Mouse (Mus musculus): ENCODE data around the gene Zfp956. TPM values are rescaled to one million over a fixed set of nuclear protein-coding genes. Genes with fewer than 3 reads are reported as not detected.

The Zfp956 gene
- total RNA-seq (2017) = 5.6 to 8.3 TPM (median 7.9 TPM) in 3 replicates

DNA sequence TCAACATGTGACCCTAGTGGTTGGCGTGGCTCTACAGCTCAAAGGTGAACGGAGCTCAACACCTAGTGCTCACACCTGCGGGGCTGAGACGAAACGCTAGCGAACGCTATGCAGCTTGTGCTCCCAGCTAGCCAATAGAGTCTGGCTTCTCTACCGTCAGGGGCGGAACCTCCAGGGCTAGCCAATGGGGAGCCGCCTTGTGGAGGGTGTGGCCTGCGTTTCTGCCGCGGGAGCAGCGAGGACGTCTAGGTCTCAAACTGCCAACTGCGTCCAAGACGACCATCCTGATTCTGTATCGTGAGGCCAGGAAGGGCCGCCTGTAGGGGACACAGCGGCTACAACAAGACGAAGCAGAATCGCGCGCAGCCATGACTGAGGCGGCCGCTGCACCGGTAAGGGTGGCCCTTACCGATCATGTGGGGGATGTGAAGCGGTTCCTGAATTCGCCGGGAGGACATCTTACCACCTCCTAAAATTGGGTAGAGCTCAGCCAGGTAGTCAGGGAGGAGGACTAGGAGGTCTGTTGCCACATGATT is at the start of gene Zfp956:
Zfp956 (plus strand) TSS at position 200 of the 536 bp plus-strand sequence.
- peak; percentile 98 for ATAC-seq (replicated peaks; ENCODE audit: insufficient number of reproducible peaks, low FRiP score, low TSS enrichment, poor library complexity, severe bottlenecking)

GRCm38 (mm10) chr6:47903587-47903986 is 49.6 kb upstream of the Zfp956 start:
- ATAC-seq (replicated peaks; ENCODE audit: insufficient number of reproducible peaks, low FRiP score, low TSS enrichment, poor library complexity, severe bottlenecking) = no peak

GRCm38 (mm10) chr6:47904361-47904760 is 48.8 kb upstream of the Zfp956 start:
- ATAC-seq (replicated peaks; ENCODE audit: insufficient number of reproducible peaks, low FRiP score, low TSS enrichment, poor library complexity, severe bottlenecking) = no peak

DNA sequence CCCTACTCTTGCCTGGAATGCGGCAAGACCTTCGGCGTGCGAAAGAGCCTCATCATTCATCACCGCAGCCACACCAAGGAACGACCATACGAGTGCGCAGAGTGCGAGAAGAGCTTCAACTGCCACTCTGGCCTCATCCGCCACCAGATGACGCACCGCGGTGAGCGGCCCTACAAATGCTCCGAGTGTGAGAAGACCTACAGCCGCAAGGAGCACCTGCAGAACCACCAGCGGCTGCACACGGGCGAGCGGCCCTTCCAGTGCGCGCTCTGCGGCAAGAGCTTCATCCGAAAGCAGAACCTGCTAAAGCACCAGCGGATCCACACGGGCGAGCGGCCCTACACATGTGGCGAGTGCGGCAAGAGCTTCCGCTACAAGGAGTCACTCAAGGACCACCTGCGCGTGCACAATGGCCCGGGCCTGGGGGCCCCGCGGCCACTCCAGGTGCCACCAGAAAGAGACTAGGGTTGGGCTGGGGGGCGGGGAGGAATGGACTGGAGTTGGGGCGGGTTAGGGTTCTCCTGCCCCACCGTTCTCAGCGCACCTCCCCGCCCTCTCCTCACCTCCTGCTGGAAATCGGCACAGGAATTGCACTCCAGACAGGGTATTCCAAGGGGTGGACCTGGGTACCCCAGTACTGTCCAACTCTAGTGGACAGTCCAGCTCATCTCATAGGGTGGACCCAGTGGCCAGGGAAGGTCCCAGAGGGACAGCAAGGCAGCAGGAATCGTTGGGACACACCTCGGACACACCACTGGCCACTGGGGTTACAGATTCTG is 48.1 kb upstream of the Zfp956 start:
- ATAC-seq (replicated peaks; ENCODE audit: insufficient number of reproducible peaks, low FRiP score, low TSS enrichment, poor library complexity, severe bottlenecking) = no peak

GRCm38 (mm10) chr6:47906326-47906725 is 46.9 kb upstream of the Zfp956 start:
- no peak for ATAC-seq (replicated peaks; ENCODE audit: insufficient number of reproducible peaks, low FRiP score, low TSS enrichment, poor library complexity, severe bottlenecking)

DNA sequence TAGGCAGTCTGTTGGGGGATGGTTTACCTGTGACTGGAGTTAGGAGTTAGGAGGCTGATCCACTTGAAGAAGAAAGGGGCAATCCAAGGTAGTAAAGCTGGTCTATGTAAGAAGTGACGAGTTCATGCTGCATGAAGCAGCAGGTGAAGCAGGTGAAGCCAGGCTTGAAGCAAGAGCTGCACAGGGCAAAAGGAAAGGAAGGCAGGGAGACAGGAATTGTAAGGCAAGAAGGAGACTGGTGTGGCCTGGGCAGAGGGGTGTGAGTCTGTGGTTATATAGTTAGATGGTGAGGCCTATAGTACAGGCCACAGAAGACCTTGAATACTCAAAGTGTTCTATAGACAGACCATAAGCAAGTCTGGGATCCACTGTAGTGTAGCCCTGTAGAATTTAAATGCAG is 44.2 kb upstream of the Zfp956 start:
- ATAC-seq (replicated peaks; ENCODE audit: insufficient number of reproducible peaks, low FRiP score, low TSS enrichment, poor library complexity, severe bottlenecking) = no peak

DNA sequence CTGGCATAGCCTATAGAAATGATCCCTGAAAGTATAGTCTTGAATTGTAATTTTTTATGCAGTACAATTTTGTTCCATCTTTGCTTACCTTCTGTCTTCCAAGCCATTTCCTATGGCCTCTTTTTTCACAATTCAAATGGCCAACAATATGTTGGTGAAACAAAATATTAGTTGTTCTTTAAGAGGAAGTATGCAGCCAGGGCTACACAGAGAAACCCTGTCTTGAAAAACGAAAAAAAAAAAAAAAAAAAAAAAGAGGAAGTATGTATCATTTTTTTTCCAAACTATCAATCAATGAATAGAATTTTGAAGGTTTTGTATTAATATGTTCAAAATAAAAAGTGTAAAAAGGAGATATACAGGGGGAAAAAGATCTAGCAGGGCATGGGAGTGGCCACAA is 41.5 kb upstream of the Zfp956 start:
- ATAC-seq (replicated peaks; ENCODE audit: insufficient number of reproducible peaks, low FRiP score, low TSS enrichment, poor library complexity, severe bottlenecking) = no peak

DNA sequence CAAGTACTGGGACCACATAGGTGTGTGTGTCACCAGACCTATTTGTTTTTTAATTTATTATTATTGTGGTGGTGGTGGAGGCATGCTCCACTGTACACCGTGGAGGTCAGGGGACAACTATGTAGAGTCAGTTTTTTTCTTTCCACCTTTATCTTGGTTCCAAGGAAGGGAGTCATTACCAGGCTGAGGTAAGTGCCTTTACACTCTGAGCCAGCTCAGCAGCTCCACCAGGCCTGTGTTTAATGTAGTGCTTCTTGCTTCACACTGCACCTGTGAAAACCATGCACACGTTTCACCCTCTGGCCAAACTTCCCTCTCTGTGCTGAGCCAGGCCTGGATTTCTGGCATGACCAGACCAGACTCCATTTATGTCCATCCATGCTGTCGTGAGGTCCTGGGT is 40.2 kb upstream of the Zfp956 start:
- ATAC-seq (replicated peaks; ENCODE audit: insufficient number of reproducible peaks, low FRiP score, low TSS enrichment, poor library complexity, severe bottlenecking) = no peak

DNA sequence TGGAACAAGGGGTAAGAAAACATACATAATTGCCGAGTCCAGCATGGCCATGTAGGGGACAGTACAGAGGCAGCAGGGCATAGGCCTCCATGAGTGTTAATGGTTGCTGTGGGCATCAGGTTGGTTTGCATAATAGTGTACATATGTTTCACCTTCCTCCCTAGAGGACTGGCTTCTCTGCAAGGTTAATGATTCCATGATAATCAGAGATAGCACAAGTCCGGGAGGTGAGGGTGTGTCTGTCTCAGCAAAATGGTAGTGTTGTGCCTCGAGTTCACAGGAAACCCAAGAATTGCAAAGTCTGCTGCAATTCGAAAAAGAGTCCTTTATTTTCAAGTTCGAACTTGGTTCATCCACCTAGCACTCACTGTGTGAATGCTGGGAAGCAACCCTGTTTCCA is 36.1 kb upstream of the Zfp956 start:
- no peak for ATAC-seq (replicated peaks; ENCODE audit: insufficient number of reproducible peaks, low FRiP score, low TSS enrichment, poor library complexity, severe bottlenecking)

GRCm38 (mm10) chr6:47918768-47919274 is 34.4 kb upstream of the Zfp956 start:
- no peak for ATAC-seq (replicated peaks; ENCODE audit: insufficient number of reproducible peaks, low FRiP score, low TSS enrichment, poor library complexity, severe bottlenecking)

- ATAC-seq (replicated peaks; ENCODE audit: insufficient number of reproducible peaks, low FRiP score, low TSS enrichment, poor library complexity, severe bottlenecking) = no peak
Observed at GRCm38 (mm10) chr6:47919646-47920446, 33.3 kb upstream of the Zfp956 start.

GRCm38 (mm10) chr6:47920447-47921340 is 32.5 kb upstream of the Zfp956 start, which contains the start of gene Zfp212:
TSS of gene Zfp212 (plus strand) at chr6:47920476.
- ATAC-seq (replicated peaks; ENCODE audit: insufficient number of reproducible peaks, low FRiP score, low TSS enrichment, poor library complexity, severe bottlenecking) = peak; percentile 92

DNA sequence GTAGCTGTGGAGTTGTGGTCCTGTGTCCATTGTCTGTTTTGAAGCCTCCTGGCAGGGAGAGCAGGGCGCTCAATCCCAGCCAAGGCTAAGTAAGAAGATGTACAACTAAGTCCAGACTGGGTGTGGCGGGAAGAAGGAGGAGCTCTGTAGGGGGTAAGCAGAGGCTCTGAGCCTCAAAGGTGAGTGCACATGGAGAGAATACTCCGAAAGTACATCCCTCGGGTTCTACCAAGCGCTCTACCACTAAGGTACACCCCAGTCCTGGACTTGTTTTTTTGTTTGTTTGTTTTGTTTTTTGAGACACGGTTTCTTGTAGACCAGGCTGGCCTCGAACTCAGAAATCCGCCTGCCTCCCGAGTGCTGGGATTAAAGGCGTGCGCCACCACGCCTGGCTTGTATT is 10.7 kb upstream of the Zfp956 start:
- no peak for ATAC-seq (replicated peaks; ENCODE audit: insufficient number of reproducible peaks, low FRiP score, low TSS enrichment, poor library complexity, severe bottlenecking)

DNA sequence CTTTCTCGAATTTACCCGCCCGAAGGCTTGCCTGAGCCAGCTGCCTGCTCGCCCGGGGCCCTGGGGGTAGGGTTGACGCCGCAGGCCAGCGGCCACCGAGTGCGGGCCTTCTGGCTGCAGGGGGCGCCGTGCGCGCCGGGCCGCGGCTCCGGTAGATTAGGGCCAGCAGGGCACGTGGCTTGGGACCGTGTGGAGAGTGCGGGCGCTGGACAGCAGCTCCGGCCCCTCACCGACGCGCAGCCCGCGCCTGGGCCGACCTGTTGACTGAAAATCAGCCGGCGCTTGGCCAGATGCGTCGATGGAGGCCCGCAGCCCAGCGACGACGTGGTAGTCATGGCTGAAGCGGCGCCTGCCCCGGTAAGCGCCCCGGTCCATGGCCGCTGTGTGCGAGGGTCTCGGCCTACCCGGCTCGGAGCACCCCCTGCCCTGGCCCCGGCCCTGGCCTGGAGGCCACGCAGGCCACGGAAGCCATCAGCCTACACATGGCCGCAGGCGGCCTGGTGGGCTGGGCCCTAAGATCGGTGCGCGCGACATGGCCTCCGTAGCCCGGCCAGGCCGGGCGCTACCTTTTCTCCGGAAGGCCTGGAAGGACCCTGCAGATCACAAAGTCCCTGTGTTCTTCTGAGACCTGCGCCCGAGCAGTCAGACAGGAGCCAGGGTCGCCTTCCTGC is 10.0 kb upstream of the Zfp956 start:
- peak; percentile 30; the same call in 1 of the 2 replicates for ATAC-seq (replicated peaks; ENCODE audit: insufficient number of reproducible peaks, low FRiP score, low TSS enrichment, poor library complexity, severe bottlenecking)

DNA sequence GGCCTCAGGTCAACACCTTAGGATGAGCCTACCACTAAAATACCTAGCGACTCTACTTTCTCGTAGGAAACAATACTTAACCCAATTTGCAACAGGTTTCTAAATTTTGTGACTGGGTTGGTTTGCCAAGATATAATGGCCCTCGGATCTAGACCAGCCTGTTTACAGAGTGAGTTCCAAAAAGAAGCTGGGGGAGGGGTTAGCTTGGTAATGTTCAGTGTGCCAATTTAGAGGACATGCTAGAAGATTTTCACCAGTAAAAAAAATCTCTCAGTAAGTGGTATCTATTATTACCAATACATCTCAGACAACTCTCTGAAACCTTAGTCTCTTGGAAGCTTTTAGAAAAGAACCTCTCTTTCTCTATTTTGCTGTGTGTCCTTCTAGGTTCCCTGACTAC is 9.5 kb upstream of the Zfp956 start:
- no peak for ATAC-seq (replicated peaks; ENCODE audit: insufficient number of reproducible peaks, low FRiP score, low TSS enrichment, poor library complexity, severe bottlenecking)

- no peak for ATAC-seq (replicated peaks; ENCODE audit: insufficient number of reproducible peaks, low FRiP score, low TSS enrichment, poor library complexity, severe bottlenecking)
Observed at GRCm38 (mm10) chr6:47947388-47947787, 5.8 kb upstream of the Zfp956 start.

DNA sequence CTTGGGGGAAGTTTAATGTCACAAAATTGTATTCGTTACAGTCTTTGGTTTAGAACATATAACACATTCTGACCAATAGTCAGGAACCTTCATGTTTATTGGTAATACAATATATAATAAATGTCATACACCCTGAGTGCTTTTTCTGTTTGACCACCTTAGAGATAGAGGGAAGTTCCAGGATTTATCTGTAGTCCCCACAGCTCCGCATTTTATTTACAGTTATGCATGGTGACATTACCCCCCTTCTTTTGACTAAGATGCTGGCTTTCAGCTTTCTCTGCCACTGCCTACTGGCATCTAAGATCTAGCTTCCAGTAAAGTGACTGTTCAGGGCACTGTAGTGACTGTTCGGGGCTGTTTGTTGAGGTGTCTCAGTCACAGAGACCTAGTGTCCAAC is 1.2 kb downstream of the Zfp956 start:
- ATAC-seq (replicated peaks; ENCODE audit: insufficient number of reproducible peaks, low FRiP score, low TSS enrichment, poor library complexity, severe bottlenecking) = no peak

- no peak for ATAC-seq (replicated peaks; ENCODE audit: insufficient number of reproducible peaks, low FRiP score, low TSS enrichment, poor library complexity, severe bottlenecking)
Observed at GRCm38 (mm10) chr6:47957816-47958215, 4.6 kb downstream of the Zfp956 start.

Measured in monocyte, adult 5-6 weeks (primary cell).